Mouse (Mus musculus) forebrain, embryonic 10.5 days (tissue): ENCODE data around the gene Ltbp1. TPM values are rescaled to one million over a fixed set of nuclear protein-coding genes. Genes with fewer than 3 reads are reported as not detected.

Experiments
- DNase-seq: peaks from one replicate; pipeline ENCODE4 v3.0.0-alpha.2; 2017; ENCODE audit warnings: low spot score; ENCODE audit errors: extremely low spot score
- H3K27ac ChIP-seq: fragments of 300-500 bp; sonication (generic); 2 replicates; pipeline ENCODE4 v1.5.1; 2016; ENCODE audit warnings: mild to moderate bottlenecking
- H3K27me3 ChIP-seq: fragments of 300-500 bp; sonication (generic); 2 replicates; pipeline ENCODE4 v1.6.1; 2016; ENCODE audit warnings: mild to moderate bottlenecking; ENCODE audit not compliant: poor library complexity, severe bottlenecking
- H3K36me3 ChIP-seq: fragments of 300-500 bp; sonication (generic); replicated peaks from 2 replicates; pipeline ENCODE4 v1.6.1; 2016; ENCODE audit warnings: mild to moderate bottlenecking, moderate library complexity
- H3K4me1 ChIP-seq: fragments of 300-500 bp; sonication (generic); 2 replicates; pipeline ENCODE4 v1.6.1; 2016
- H3K4me3 ChIP-seq: fragments of 300-500 bp; sonication (generic); 2 replicates; pipeline ENCODE4 v1.5.1; 2016; ENCODE audit warnings: mild to moderate bottlenecking, moderate library complexity
- H3K9me3 ChIP-seq: fragments of 300-500 bp; sonication (generic); 2 replicates; pipeline ENCODE4 v1.6.1; 2016; ENCODE audit warnings: mild to moderate bottlenecking, moderate library complexity
- WGBS: fragments of 180-500 bp; shearing (Covaris S2); methylation state at CpG from one replicate; pipeline ENCODE4 v1.1.7; 2016; 5-methylcytosine and 5-hydroxymethylcytosine counted together
- polyA plus RNA-seq: library from polyadenylated mRNA; unstranded; fragments of >200 nt; fragmentation: Nextera tagmentation; extraction: Ambion mirVana; gene quantifications from 2 replicates; pipeline ENCODE4 v1.2.1, GENCODE M21; 2016

Ltbp1 gene
- polyA plus RNA-seq, 1 experiment from 2014 or later: 4.5 TPM

- 87% methylated on average over 5 of the region's 5 CpGs for WGBS
- Histone ChIP-seq H3K9me3 (no peaks in the 10 kb centered on the region), H3K36me3 (no peaks in the 10 kb centered on the region), H3K4me3 (no peak overlapping the region), H3K27me3 (no peaks in the 10 kb centered on the region), H3K4me1 (no peaks in the 10 kb centered on the region), H3K27ac (no peak overlapping the region)
- DNase-seq: no peak
These were observed 350.1 kb downstream of the Ltbp1 start for GRCm38 (mm10) chr17:75355431-75355830.

GRCm38 (mm10) chr17:75360111-75360510, 354.7 kb downstream of the Ltbp1 start:
- WGBS: 93% methylated on average over 7 of the region's 7 CpGs
- Histone ChIP-seq H3K4me1 (no peaks in the 10 kb centered on the region), H3K27me3 (no peaks in the 10 kb centered on the region), H3K9me3 (no peaks in the 10 kb centered on the region), H3K4me3 (no peak overlapping the region), H3K36me3 (0 out of 2 replicates have a peak, but pooled peaks cover under 1% of the 10 kb centered on the region), H3K27ac (no peak overlapping the region)
- no peak for DNase-seq

- WGBS: 94% methylated on average over 6 of the region's 6 CpGs
- Histone ChIP-seq H3K27ac (no peak overlapping the region), H3K4me1 (no peaks in the 10 kb centered on the region), H3K27me3 (no peaks in the 10 kb centered on the region), H3K4me3 (no peak overlapping the region), H3K9me3 (no peaks in the 10 kb centered on the region), H3K36me3 (0 out of 2 replicates have a peak, but pooled peaks cover 4% of the 10 kb centered on the region)
- DNase-seq: no peak
These were observed 361.0 kb downstream of the Ltbp1 start for GRCm38 (mm10) chr17:75366332-75366731.

- no peaks in the 10 kb centered on the region for H3K9me3 ChIP-seq
- H3K36me3 ChIP-seq: 0 out of 2 replicates have a peak, but pooled peaks cover 4% of the 10 kb centered on the region
- DNase-seq: no peak
- no peak overlapping the region for H3K4me3 ChIP-seq
- no peak overlapping the region for H3K27ac ChIP-seq
- 95% methylated on average over 18 of the region's 18 CpGs for WGBS
- no peaks in the 10 kb centered on the region for H3K27me3 ChIP-seq
- H3K4me1 ChIP-seq: no peaks in the 10 kb centered on the region
These were observed 362.3 kb downstream of the Ltbp1 start for GRCm38 (mm10) chr17:75367486-75368155.

GRCm38 (mm10) chr17:75368580-75368979, 363.2 kb downstream of the Ltbp1 start:
- no peak overlapping the region for H3K27ac ChIP-seq
- H3K27me3 ChIP-seq: no peaks in the 10 kb centered on the region
- H3K4me3 ChIP-seq: no peak overlapping the region
- 91% methylated on average over 5 of the region's 5 CpGs for WGBS
- H3K36me3 ChIP-seq: 0 out of 2 replicates have a peak, but pooled peaks cover 4% of the 10 kb centered on the region
- H3K9me3 ChIP-seq: no peaks in the 10 kb centered on the region
- DNase-seq: no peak
- H3K4me1 ChIP-seq: no peaks in the 10 kb centered on the region

- Histone ChIP-seq H3K27me3 (no peaks in the 10 kb centered on the region), H3K4me1 (no peaks in the 10 kb centered on the region), H3K9me3 (no peaks in the 10 kb centered on the region), H3K36me3 (0 out of 2 replicates have a peak, but pooled peaks cover 4% of the 10 kb centered on the region), H3K27ac (no peak overlapping the region), H3K4me3 (no peak overlapping the region)
- WGBS: 75% methylated on average over 7 of the region's 7 CpGs
- DNase-seq: no peak
These were observed 364.0 kb downstream of the Ltbp1 start for GRCm38 (mm10) chr17:75369351-75369750.

- DNase-seq: no peak
- H3K27ac ChIP-seq: no peak overlapping the region
- H3K4me3 ChIP-seq: no peak overlapping the region
- WGBS: 91% methylated on average over 4 of the region's 4 CpGs
- no peaks in the 10 kb centered on the region for H3K4me1 ChIP-seq
- no peaks in the 10 kb centered on the region for H3K9me3 ChIP-seq
- 0 out of 2 replicates have a peak, but pooled peaks cover 3% of the 10 kb centered on the region for H3K36me3 ChIP-seq
- H3K27me3 ChIP-seq: no peaks in the 10 kb centered on the region
These were observed 364.8 kb downstream of the Ltbp1 start for GRCm38 (mm10) chr17:75370120-75370519.

- no peaks in the 10 kb centered on the region for H3K36me3 ChIP-seq
- no peaks in the 10 kb centered on the region for H3K27me3 ChIP-seq
- no peak for DNase-seq
- 92% methylated on average over 11 of the region's 11 CpGs for WGBS
- no peaks in the 10 kb centered on the region for H3K9me3 ChIP-seq
- H3K4me3 ChIP-seq: no peak overlapping the region
- no peaks in the 10 kb centered on the region for H3K4me1 ChIP-seq
- H3K27ac ChIP-seq: no peak overlapping the region
These were observed 366.3 kb downstream of the Ltbp1 start for GRCm38 (mm10) chr17:75371650-75372049.

GRCm38 (mm10) chr17:75372371-75372770, 367.0 kb downstream of the Ltbp1 start:
- H3K27ac ChIP-seq: no peak overlapping the region
- H3K9me3 ChIP-seq: no peaks in the 10 kb centered on the region
- H3K4me1 ChIP-seq: no peaks in the 10 kb centered on the region
- WGBS: 58% methylated on average over 3 of the region's 3 CpGs
- H3K36me3 ChIP-seq: no peaks in the 10 kb centered on the region
- peak; percentile 27 for DNase-seq
- no peak overlapping the region for H3K4me3 ChIP-seq
- no peaks in the 10 kb centered on the region for H3K27me3 ChIP-seq

GRCm38 (mm10) chr17:75374287-75375024, 369.1 kb downstream of the Ltbp1 start:
- Histone ChIP-seq H3K27me3 (no peaks in the 10 kb centered on the region), H3K9me3 (no peaks in the 10 kb centered on the region), H3K27ac (no peak overlapping the region), H3K4me3 (no peak overlapping the region), H3K4me1 (no peaks in the 10 kb centered on the region), H3K36me3 (no peaks in the 10 kb centered on the region)
- WGBS: 71% methylated on average over 5 of the region's 5 CpGs
- no peak for DNase-seq

- Histone ChIP-seq H3K4me1 (no peaks in the 10 kb centered on the region), H3K36me3 (no peaks in the 10 kb centered on the region), H3K27ac (no peak overlapping the region), H3K4me3 (no peak overlapping the region), H3K27me3 (no peaks in the 10 kb centered on the region), H3K9me3 (no peaks in the 10 kb centered on the region)
- WGBS: 92% methylated on average over 9 of the region's 9 CpGs
- DNase-seq: no peak
These were observed 373.0 kb downstream of the Ltbp1 start for GRCm38 (mm10) chr17:75378256-75378871.

- H3K36me3 ChIP-seq: no peaks in the 10 kb centered on the region
- H3K4me3 ChIP-seq: no peak overlapping the region
- no peak for DNase-seq
- WGBS: 72% methylated on average over 2 of the region's 2 CpGs
- no peak overlapping the region for H3K27ac ChIP-seq
- no peaks in the 10 kb centered on the region for H3K9me3 ChIP-seq
- H3K4me1 ChIP-seq: no peaks in the 10 kb centered on the region
- no peaks in the 10 kb centered on the region for H3K27me3 ChIP-seq
These were observed 374.8 kb downstream of the Ltbp1 start for GRCm38 (mm10) chr17:75380167-75380566.

GRCm38 (mm10) chr17:75388402-75388801, 383.0 kb downstream of the Ltbp1 start:
- no peak overlapping the region for H3K4me3 ChIP-seq
- H3K9me3 ChIP-seq: no peaks in the 10 kb centered on the region
- 92% methylated on average over 4 of the region's 4 CpGs for WGBS
- H3K27me3 ChIP-seq: no peaks in the 10 kb centered on the region
- no peaks in the 10 kb centered on the region for H3K4me1 ChIP-seq
- no peak overlapping the region for H3K27ac ChIP-seq
- H3K36me3 ChIP-seq: 0 out of 2 replicates have a peak, but pooled peaks cover 5% of the 10 kb centered on the region
- DNase-seq: no peak
